Mouse (Mus musculus) cerebellum, postnatal 36 days (tissue): Measurements from ENCODE around the gene Arf1.
A peak's percentile ranks its signal among the peaks of the same experiment; 100 is the strongest.

Experiments used
- DNase-seq, 2 experiments: peaks; one replicate each; pipeline ENCODE4 v3.0.0; 2021 to 2022; ENCODE audit warnings: mixed read lengths in 2 of 2

The Arf1 gene

GRCm38 (mm10) chr11:59228122-59228953, at the start of gene Arf1:
Arf1 (minus strand) TSS chr11:59228270.
- DNase-seq: peak; percentile 95 to 98

DNA sequence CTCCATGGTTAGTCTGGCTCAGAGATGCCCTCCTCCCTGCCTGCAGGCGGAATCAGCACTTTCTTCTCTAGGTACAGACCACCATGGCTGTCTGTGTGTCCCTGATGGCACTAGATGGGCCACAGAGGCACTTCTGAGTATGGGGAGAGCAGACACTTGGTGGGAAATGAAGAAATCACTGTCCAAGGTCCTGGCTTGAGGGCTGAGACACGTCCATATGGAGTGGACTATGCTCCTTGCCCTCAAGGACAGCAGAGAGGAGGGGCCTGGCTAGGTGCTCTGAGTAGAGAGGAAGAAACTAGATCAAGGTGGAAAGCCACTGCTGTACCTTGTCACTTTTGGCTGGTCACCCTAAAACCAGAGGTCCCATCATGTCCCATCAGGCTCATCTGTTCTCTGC, 48.8 kb upstream of the Arf1 start:
- DNase-seq: no peak

GRCm38 (mm10) chr11:59274184-59274583, 46.1 kb upstream of the Arf1 start:
- DNase-seq: no peak

- DNase-seq: no peak
Measured at GRCm38 (mm10) chr11:59266727-59267126, 38.7 kb upstream of the Arf1 start.

DNA sequence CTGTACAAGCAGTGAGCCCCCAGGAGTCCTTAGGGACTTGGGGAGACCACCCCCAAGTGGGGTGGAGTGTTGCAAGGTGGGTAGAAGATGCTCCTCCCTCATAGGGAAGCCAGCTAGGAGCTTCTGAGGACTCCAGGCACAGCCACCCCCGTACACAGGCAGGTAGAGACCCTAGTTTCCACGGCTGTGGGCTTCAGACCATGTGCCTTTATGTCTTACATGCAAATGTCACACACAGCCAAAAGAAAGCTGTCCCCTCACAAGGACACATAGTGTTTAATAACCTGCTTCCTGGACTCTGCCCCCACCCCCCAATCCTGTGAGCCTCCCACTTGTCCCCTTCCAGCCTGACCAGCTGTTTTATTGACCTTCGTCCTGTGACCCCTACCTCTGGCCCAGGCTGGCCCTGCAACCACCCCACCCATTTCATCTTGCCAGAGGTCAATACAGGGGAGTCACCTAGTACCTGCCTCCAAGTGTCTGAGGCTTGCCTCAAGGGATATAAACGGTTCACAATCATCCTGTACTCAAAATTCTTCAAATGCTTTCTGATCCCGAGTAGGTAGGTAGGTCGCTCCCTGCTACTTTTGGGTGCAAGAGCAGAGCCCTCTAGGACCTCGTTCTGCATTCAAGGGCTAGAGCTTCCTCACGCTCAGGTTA, 37.2 kb upstream of the Arf1 start:
- no peak for DNase-seq

GRCm38 (mm10) chr11:59264593-59264992, 36.5 kb upstream of the Arf1 start:
- no peak for DNase-seq

DNA sequence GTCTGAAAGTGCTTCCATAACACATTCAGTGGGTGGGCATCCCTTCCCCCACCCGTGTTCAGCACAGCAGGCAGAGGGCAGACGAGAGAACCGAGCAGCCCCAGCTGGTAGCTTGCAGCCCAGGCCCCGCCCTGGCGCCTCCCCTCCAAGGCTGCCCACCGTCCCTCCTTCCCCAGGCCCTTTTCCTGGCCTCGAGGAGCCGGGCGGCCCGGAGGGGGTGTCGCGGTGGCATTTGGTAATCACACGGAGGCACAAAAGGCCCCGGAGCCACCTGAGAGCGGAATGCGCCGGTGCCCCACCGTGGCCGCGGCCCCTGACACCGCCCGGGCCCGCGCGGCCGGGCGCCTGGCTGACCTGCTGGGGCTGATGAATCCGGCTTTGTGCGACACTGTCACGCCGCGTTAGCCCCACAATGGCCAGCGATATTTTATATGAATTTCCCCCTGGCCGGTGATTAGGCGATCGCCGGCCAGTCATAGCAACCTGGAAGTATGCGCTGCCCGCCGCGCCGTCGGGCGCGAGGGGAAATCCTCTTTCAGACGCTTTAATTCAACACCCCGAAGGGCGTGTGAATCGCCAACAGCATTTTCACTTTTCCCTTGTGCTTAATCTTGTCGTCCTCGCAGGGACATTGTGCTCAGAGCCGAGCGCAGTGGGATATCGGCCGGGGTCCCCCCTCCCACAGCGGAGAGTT, 35.9 kb upstream of the Arf1 start:
- no peak for DNase-seq

- no peak for DNase-seq
Measured at GRCm38 (mm10) chr11:59262308-59262707, 34.2 kb upstream of the Arf1 start.

- DNase-seq: no peak
Measured at GRCm38 (mm10) chr11:59260706-59261493, 32.8 kb upstream of the Arf1 start.

- no peak for DNase-seq
Measured at GRCm38 (mm10) chr11:59259647-59260046, 31.6 kb upstream of the Arf1 start.

DNA sequence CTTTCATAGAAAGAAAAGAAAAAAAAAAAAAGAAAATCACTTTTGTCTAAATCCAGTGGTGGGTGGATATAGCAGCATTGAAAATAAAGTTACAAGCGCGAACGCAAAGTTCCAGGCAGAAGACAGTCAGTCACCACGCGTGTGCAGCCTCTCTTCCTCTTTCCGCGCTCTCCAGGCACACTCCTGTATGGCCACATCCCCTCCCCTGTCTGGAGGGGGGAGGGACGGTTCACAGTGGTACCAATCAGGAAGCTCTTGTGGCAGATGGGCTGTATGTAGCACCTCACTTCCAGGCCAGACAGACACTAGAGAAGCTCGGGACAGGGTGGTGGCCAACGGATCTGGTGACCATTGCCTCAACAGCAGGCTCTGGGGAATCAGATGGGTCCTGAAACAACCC, 20.0 kb upstream of the Arf1 start:
- DNase-seq: no peak

- DNase-seq: no peak
Measured at GRCm38 (mm10) chr11:59243856-59244255, 15.8 kb upstream of the Arf1 start.

GRCm38 (mm10) chr11:59241841-59242240, 13.8 kb upstream of the Arf1 start:
- no peak for DNase-seq

GRCm38 (mm10) chr11:59239796-59240195, 11.7 kb upstream of the Arf1 start:
- no peak for DNase-seq

- DNase-seq: no peak
Measured at GRCm38 (mm10) chr11:59239428-59239785, 11.3 kb upstream of the Arf1 start.

DNA sequence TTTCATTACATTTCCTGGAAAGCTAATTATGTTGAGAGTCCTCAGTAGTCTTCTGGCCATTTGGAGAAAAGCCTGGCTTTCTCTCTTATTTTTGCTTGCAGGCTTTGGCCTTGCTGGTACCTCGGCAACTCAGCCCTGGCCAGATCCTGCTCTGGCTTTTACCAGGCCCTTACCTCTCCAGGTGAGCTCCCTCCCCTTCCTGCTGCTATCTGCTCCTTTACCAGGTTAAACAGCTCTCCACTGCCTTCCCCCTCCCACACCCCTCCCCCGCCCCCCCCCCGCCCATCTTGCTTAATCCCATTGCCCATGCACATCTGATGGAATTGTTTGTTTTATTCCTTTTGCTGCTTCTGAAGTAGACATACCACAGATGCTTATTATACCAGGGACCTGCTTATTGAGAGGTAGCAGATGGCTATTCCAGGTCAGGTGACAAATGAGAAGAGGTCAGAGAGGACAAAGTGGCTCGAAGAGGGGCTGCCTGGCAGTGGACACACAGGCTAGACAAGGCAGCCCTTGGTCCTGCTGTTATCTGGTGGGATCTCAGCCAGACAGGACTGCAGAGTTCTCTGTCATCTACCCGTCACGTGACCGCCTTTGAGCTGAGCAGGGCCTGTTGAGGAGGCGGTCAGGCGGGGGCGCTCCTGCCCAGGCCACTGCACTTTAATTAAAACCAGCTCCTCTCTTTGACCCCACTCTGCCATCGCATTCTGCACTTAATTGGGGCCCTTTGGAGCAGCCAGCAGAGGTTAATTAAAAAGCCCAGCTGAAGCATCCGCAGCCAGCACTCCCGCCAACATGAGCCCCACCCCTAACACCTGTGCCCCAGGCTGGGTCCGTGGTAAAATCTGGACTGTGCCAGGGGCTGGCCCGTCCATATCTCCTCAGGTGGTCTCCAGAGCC, 10.7 kb upstream of the Arf1 start:
- peak; percentile 83 to 85 for DNase-seq

GRCm38 (mm10) chr11:59232797-59233196, 4.7 kb upstream of the Arf1 start:
- DNase-seq: no peak

DNA sequence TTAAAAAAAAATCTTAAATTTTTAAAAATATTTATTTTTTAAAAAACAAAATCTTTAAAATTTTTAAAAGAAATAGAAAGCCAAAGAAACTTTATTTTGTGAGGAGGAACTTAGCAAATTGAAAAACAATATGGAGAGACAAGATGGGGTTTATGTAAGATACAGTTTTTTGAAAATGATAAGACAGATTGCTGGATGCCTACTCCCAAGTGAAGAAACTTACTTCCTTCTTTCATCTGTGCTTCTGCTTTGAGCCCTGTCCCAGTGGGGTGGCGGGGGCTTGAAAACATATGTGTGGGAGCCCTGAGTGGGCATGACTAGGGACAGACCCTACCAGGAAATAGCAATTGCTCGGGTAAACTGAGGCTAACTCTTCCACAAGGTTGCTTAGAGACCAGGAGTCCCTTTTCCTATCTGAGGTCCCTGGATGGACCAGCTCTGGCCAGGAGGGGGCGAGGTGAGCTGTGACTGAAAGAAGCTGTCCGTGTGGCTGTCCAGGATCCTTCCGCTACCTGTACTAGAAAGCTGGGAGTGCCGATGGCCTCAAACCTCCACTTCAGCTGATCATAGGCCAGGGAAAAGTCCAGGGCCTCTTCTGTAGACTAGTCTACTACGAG, 2.2 kb upstream of the Arf1 start:
- DNase-seq: peak; percentile 70 to 75

GRCm38 (mm10) chr11:59227604-59228121, 407 bp downstream of the Arf1 start:
- DNase-seq: no peak

DNA sequence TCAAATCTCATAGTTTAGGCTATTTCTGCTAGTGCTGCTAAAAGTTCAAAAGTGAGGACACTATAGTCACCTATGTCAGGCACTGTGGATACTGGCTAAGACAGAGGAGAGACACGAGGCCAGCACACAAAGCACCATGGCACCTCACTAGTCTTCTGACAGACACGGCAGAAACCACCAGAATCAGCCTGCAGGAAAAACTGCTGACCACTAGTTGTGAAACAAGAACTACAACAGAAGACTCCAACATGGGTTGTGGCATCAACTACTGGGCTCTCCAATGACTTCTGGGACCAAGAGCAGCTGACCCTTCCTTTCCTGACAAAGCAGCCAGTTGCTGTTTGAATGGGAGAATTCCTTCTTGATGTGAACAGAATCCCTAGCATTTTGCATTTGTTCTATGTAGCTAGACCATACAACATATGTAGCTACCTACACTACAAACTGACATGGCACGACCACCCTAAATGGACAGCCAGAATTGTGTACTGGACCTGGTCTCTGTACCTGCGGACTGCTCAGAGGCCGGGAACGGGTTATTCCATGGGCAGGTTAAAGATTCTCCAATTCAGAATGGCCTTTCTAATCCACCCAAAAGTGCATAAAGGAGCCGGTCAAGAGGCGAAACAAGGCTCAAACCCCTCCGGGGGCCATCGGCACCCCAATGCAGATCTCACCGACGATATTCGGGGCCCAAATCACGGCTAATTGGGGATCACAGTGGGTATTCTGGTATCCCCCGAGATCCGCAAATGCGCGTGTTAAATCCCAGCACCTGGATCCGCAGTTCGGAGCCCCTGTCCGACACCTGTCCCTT, 1.1 kb downstream of the Arf1 start:
- no peak for DNase-seq
